Comparison of ENCODE assay signal across 8 mouse cellular contexts in genomic region chr11:88716061-88716994, GRCm38 (mm10). TPM values are rescaled to one million over a fixed set of nuclear protein-coding genes. Genes with fewer than 3 reads are reported as not detected.
DNase-seq lines count a peak whose midpoint lies in the region; ATAC-seq and TF ChIP-seq lines count a peak whose summit lies in the region.

No protein-coding gene starts in this region.

- H3K9ac ChIP-seq in lung, embryonic 15.5 days: peak overlapping the region; percentile 96

- TF ChIP-seq CTCF in bone marrow, adult 2 months (IDR thresholded peaks at IDR 0.05; ENCODE audit: control insufficient read depth, insufficient read depth, low read length): no peak

- peak overlapping the region; percentile 79 for H3K4me2 ChIP-seq in lung, embryonic 15.5 days

- peak overlapping the region; percentile 10 for H3K4me3 ChIP-seq in bone marrow, adult 2 months (replicated peaks; ENCODE audit: control insufficient read depth, low read depth, low read length)
- peak overlapping the region; percentile 97 for H3K4me3 ChIP-seq in lung, embryonic 15.5 days

- no peaks in the 10 kb centered on the region for H3K27me3 ChIP-seq in lung, embryonic 15.5 days

- no peaks in the 10 kb centered on the region; the same call in 1 of the 2 replicates for H3K4me1 ChIP-seq in bone marrow, adult 2 months (ENCODE audit: control insufficient read depth, insufficient read depth, low read length)
- peaks cover 27% of the 10 kb centered on the region for H3K4me1 ChIP-seq in lung, embryonic 15.5 days

- peak; percentile 4; the same call in 1 of the 2 replicates for ATAC-seq in granulocyte monocyte progenitor cell, adult 5-6 weeks (replicated peaks; ENCODE audit: poor library complexity, severe bottlenecking)
- no peak for ATAC-seq in lung, embryonic 15.5 days (ENCODE audit: borderline replicate concordance, extremely low read depth, low FRiP score, low TSS enrichment)

- H3K36me3 ChIP-seq in lung, embryonic 15.5 days: peaks cover 10% of the 10 kb centered on the region

- H3K9me3 ChIP-seq in lung, embryonic 15.5 days: no peaks in the 10 kb centered on the region

- peak; percentile 37 for DNase-seq in kidney, adult 11 months
- no peak for DNase-seq in kidney, adult 8-10 months
- DNase-seq in kidney, postnatal 14 days: peak; percentile 36
- peak; percentile 42 for DNase-seq in right cerebral cortex, adult 18-20 months
- DNase-seq in MN1 (ENCODE audit: low spot score): no peak

- TF ChIP-seq POLR2A in bone marrow, adult 2 months (IDR thresholded peaks at IDR 0.05; ENCODE audit: borderline replicate concordance, control insufficient read depth, low read depth, low read length): no peak

- WGBS in bone marrow, adult 2 months: 3% methylated on average over 23 of the region's 23 CpGs
- WGBS in lung, embryonic 15.5 days: 3% methylated on average over 23 of the region's 23 CpGs

- no peak overlapping the region for H3K27ac ChIP-seq in bone marrow, adult 2 months (ENCODE audit: control insufficient read depth, insufficient read depth, low read depth, low read length, poor library complexity)
- H3K27ac ChIP-seq in lung, embryonic 15.5 days: peak overlapping the region; percentile 49

RNA-seq across cellular contexts. Expression of gene Msi2, which starts 2.0 kb away (rescaled TPM):
- 16.4 and 21.9 TPM in 2 replicates for polyA plus RNA-seq in bone marrow, adult 2 months (2011; ENCODE audit: insufficient read depth, insufficient read length, low replicate concordance, missing spikeins)
- total RNA-seq in granulocyte monocyte progenitor cell, adult 5-6 weeks (2014; fragmentation: Nextera tagmentation): 35.2 and 39.6 TPM in 2 replicates
- total RNA-seq in granulocyte monocyte progenitor cell, adult 5-6 weeks (2017): 33.6 and 34.7 TPM in 2 replicates
- polyA plus RNA-seq in lung, embryonic 15.5 days (2015; fragmentation: Nextera tagmentation; extraction: Ambion mirVana): 12.0 and 13.8 TPM in 2 replicates

Comparison
In these comparisons a context has a peak if more than half of its experiments do, and no peak if none do; other contexts are left out.
1. DNase-seq: peak in kidney, adult 11 months (single experiment), kidney, postnatal 14 days (single experiment) and right cerebral cortex, adult 18-20 months (single experiment); none in kidney, adult 8-10 months (0 of 2) and MN1 (single experiment).